Mouse (Mus musculus) kidney, adult 2 months (tissue): ENCODE data around the gene Trio.

Experiments used
- CTCF ChIP-seq: fragments of 200-500 bp; conservative IDR thresholded peaks from 2 replicates; pipeline ENCODE4 v1.5.1; 2011; ENCODE audit warnings: low read depth, mild to moderate bottlenecking, control low read depth, low read length, moderate library complexity, mixed read lengths; ENCODE audit not compliant: insufficient read depth, insufficient read length
- POLR2A ChIP-seq: fragments of 200-500 bp; IDR thresholded peaks from one replicate; pipeline ENCODE4 v1.6.1; 2011; ENCODE audit warnings: low read depth, low read length, control low read depth

DNA sequence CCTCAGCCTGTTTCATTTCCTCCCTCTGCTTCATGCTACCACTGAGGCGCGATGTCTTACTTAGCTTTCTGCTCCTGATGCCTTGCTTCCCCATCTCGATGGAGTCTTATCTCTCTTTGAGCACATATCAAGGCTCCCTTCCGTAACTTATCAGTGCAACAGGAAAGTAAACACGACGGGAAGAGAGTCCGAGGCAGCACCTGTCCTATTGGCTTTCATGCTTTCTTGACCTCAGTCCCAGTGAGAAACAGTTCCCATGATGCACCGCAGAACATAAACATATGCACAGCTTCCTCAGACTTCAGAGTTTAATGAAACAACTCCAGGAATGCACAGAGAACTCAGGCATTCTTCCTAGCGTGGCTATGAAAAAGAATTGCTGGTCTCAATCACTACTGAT is 65.0 kb downstream of the Trio start:
- TF ChIP-seq POLR2A (no peak), CTCF (no peak)
